Mouse (Mus musculus) midbrain, embryonic 15.5 days (tissue): ENCODE results near the gene Frmd4b. TPM values are rescaled to one million over a fixed set of nuclear protein-coding genes. Genes with fewer than 3 reads are reported as not detected.

Experiments
- ATAC-seq: fragments of 200-750 bp; cut with Nextera tagmentation; replicated peaks from 2 replicates; pipeline ENCODE4 v1.8.0; 2017; ENCODE audit warnings: moderate TSS enrichment
- H3K27ac ChIP-seq: fragments of 300-500 bp; sonication (generic); 2 replicates; pipeline ENCODE4 v1.5.1; 2015; ENCODE audit warnings: mild to moderate bottlenecking, inconsistent platforms
- H3K27me3 ChIP-seq: fragments of 300-500 bp; sonication (generic); replicated peaks from 2 replicates; pipeline ENCODE4 v1.6.1; 2015; ENCODE audit warnings: inconsistent platforms
- H3K36me3 ChIP-seq: fragments of 300-500 bp; sonication (generic); replicated peaks from 2 replicates; pipeline ENCODE4 v1.6.1; 2015; ENCODE audit warnings: inconsistent platforms
- H3K4me1 ChIP-seq: fragments of 300-500 bp; sonication (generic); 2 replicates; pipeline ENCODE4 v1.6.1; 2015; ENCODE audit warnings: inconsistent platforms
- H3K4me2 ChIP-seq: fragments of 300-500 bp; sonication (generic); 2 replicates; pipeline ENCODE4 v1.6.1; 2015; ENCODE audit warnings: inconsistent platforms, mild to moderate bottlenecking, moderate library complexity
- H3K4me3 ChIP-seq: fragments of 300-500 bp; sonication (generic); 2 replicates; pipeline ENCODE4 v1.5.1; 2015; ENCODE audit warnings: mild to moderate bottlenecking, inconsistent platforms
- H3K9ac ChIP-seq: fragments of 300-500 bp; sonication (generic); 2 replicates; pipeline ENCODE4 v1.6.1; 2015; ENCODE audit warnings: mild to moderate bottlenecking, inconsistent platforms
- H3K9me3 ChIP-seq: fragments of 300-500 bp; sonication (generic); 2 replicates; pipeline ENCODE4 v1.6.1; 2016; ENCODE audit warnings: inconsistent platforms
- WGBS: fragments of 180-500 bp; shearing (Covaris S2); methylation state at CpG from one replicate; pipeline ENCODE4 v1.1.7; 2015; ENCODE audit warnings: mixed read lengths; 5-methylcytosine and 5-hydroxymethylcytosine counted together
- polyA plus RNA-seq: library from polyadenylated mRNA; unstranded; fragments of >200 nt; fragmentation: Nextera tagmentation; extraction: Ambion mirVana; gene quantifications from 2 replicates; pipeline ENCODE4 v1.2.1, GENCODE M21; 2015

The Frmd4b gene
- polyA plus RNA-seq, 1 experiment from 2014 or later, result 19.9 TPM

DNA sequence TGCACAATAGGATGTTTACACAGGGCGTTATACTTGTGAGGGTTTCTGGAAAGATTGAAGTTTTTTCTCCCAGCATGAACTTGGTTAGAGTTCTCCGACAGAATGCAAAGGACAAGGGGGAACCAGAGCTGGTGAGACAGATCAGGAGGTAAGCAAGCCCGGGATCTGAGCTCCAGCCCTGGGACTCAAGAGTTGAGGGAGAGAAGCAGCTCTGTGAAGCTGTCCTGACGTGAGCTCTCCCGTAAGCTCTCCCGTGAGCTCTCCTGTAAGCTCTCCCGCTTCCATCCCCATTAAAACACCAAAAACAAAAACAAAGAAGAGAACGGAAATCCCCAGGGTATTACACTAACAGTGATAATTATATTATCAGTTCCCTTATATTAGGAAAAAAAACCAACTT lies 262.2 kb downstream of the Frmd4b start:
- Histone ChIP-seq H3K9ac (no peak overlapping the region), H3K27ac (no peak overlapping the region), H3K36me3 (no peaks in the 10 kb centered on the region), H3K9me3 (no peaks in the 10 kb centered on the region), H3K4me1 (peaks cover 29% of the 10 kb centered on the region), H3K4me3 (no peak overlapping the region), H3K4me2 (no peak overlapping the region), H3K27me3 (no peaks in the 10 kb centered on the region)
- WGBS, result 8% methylated on average over 8 of the region's 8 CpGs
- ATAC-seq, result no peak

DNA sequence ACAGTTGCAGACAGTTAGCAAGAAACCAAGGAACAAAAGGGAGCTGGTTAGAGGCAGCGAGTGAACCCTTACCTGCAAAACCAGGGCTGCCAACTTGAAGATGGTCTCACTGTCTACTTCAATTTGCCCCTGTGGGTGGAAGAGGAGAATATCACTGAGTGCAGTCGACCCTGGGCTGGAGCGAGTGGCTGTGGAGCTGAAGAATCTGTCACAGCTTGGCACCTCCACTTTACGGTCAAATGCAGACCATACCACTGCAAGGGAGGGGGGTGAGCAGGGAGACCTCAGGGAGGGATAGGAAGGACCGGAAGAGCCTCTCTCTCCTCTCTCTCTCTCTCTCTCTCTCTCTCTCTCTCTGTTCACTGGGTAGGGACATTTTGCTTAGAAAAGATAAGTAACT lies 263.4 kb downstream of the Frmd4b start:
- Histone ChIP-seq H3K4me2 (peak overlapping the region; percentile 17), H3K4me3 (no peak overlapping the region), H3K4me1 (peaks cover 34% of the 10 kb centered on the region), H3K9ac (no peak overlapping the region), H3K27me3 (no peaks in the 10 kb centered on the region), H3K27ac (no peak overlapping the region), H3K36me3 (no peaks in the 10 kb centered on the region), H3K9me3 (no peaks in the 10 kb centered on the region)
- 0 out of 2 replicates have a peak, but pooled peaks have one; percentile 42 for ATAC-seq
- WGBS, result 12% methylated on average over 5 of the region's 5 CpGs

DNA sequence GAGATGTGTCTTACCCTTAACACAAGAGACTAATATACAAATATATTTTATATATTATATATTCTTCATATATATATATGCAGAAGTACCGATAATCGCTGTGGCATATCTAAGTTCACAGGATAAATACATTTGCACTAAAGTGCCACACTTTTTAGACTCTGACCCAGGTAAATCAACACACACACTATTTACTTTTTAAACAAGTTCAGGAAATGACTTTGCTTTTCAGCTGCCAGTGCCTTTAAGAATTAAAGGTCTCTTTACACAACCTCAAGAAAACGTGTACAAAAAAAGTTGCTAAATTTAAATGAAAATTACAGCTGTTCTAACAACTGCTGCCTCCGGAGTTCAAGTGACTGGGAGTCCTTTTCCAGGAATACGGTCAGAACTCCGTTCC lies 264.0 kb downstream of the Frmd4b start:
- ATAC-seq, result no peak
- WGBS, result 40% methylated on average over 6 of the region's 6 CpGs
- Histone ChIP-seq H3K4me1 (peaks cover 34% of the 10 kb centered on the region), H3K9me3 (no peaks in the 10 kb centered on the region), H3K36me3 (no peaks in the 10 kb centered on the region), H3K27ac (no peak overlapping the region), H3K27me3 (no peaks in the 10 kb centered on the region), H3K4me2 (peak overlapping the region; percentile 17; the same call in 1 of the 2 replicates), H3K9ac (no peak overlapping the region), H3K4me3 (no peak overlapping the region)

- ATAC-seq, result no peak; the same call in 1 of the 2 replicates
- peaks cover 34% of the 10 kb centered on the region for H3K4me1 ChIP-seq
- WGBS, result 15% methylated on average over 10 of the region's 10 CpGs
Measured at GRCm38 (mm10) chr6:97352505-97353154, 264.7 kb downstream of the Frmd4b start.

GRCm38 (mm10) chr6:97349355-97350138 lies 267.8 kb downstream of the Frmd4b start:
- WGBS, result 38% methylated on average over 8 of the region's 8 CpGs
- H3K4me2 ChIP-seq, result no peak overlapping the region
- H3K4me1 ChIP-seq, result peaks cover 22% of the 10 kb centered on the region
- no peaks in the 10 kb centered on the region for H3K36me3 ChIP-seq
- no peaks in the 10 kb centered on the region for H3K27me3 ChIP-seq
- H3K4me3 ChIP-seq, result no peak overlapping the region
- H3K9ac ChIP-seq, result no peak overlapping the region
- ATAC-seq, result no peak
- no peaks in the 10 kb centered on the region for H3K9me3 ChIP-seq
- H3K27ac ChIP-seq, result no peak overlapping the region

More at GRCm38 (mm10) chr6:97352505-97353154, 264.7 kb downstream of the Frmd4b start:
- H3K27me3 ChIP-seq, result no peaks in the 10 kb centered on the region
- H3K4me2 ChIP-seq, result no peak overlapping the region; the same call in 1 of the 2 replicates
- H3K27ac ChIP-seq, result no peak overlapping the region
- no peaks in the 10 kb centered on the region for H3K36me3 ChIP-seq
- H3K9me3 ChIP-seq, result no peaks in the 10 kb centered on the region
- no peak overlapping the region for H3K9ac ChIP-seq
- no peak overlapping the region for H3K4me3 ChIP-seq

- Histone ChIP-seq H3K4me1 (0 out of 2 replicates have a peak, but pooled peaks cover 4% of the 10 kb centered on the region), H3K27ac (no peak overlapping the region), H3K9me3 (no peaks in the 10 kb centered on the region), H3K27me3 (no peaks in the 10 kb centered on the region), H3K9ac (no peak overlapping the region), H3K4me3 (no peak overlapping the region), H3K36me3 (no peaks in the 10 kb centered on the region), H3K4me2 (no peak overlapping the region)
- no peak for ATAC-seq
- WGBS, result 92% methylated on average over 1 of the region's 1 CpGs
Measured at GRCm38 (mm10) chr6:97346932-97347331, 270.4 kb downstream of the Frmd4b start.

DNA sequence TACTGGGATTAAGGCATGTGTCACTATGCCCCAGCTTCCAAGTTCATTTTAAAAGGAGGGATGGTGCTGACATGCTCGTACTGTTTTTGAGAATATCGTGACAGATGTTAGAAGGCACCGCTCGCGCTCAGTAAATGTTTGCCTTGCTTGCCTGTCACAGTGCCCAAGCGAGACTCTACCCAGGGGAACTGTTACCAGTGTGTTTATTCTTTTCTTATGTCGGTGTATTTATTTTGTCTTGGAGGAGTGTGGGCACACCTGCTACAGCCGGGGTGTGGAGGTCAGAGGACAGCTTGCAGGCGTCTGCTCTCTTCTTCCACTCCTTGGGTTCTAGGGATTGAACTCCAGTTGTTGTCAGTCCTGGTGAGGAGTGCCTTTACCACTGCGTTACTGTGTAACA lies 270.8 kb downstream of the Frmd4b start:
- Histone ChIP-seq H3K4me3 (no peak overlapping the region), H3K4me2 (no peak overlapping the region), H3K9ac (no peak overlapping the region), H3K9me3 (no peaks in the 10 kb centered on the region), H3K4me1 (0 out of 2 replicates have a peak, but pooled peaks cover 4% of the 10 kb centered on the region), H3K36me3 (no peaks in the 10 kb centered on the region), H3K27me3 (no peaks in the 10 kb centered on the region), H3K27ac (no peak overlapping the region)
- 74% methylated on average over 10 of the region's 10 CpGs for WGBS
- ATAC-seq, result no peak

GRCm38 (mm10) chr6:97345921-97346320 lies 271.4 kb downstream of the Frmd4b start:
- Histone ChIP-seq H3K27me3 (no peaks in the 10 kb centered on the region), H3K4me1 (0 out of 2 replicates have a peak, but pooled peaks cover 4% of the 10 kb centered on the region), H3K36me3 (no peaks in the 10 kb centered on the region), H3K4me2 (no peak overlapping the region), H3K27ac (no peak overlapping the region), H3K9me3 (no peaks in the 10 kb centered on the region), H3K9ac (no peak overlapping the region), H3K4me3 (no peak overlapping the region)
- no peak for ATAC-seq
- 89% methylated on average over 2 of the region's 2 CpGs for WGBS

DNA sequence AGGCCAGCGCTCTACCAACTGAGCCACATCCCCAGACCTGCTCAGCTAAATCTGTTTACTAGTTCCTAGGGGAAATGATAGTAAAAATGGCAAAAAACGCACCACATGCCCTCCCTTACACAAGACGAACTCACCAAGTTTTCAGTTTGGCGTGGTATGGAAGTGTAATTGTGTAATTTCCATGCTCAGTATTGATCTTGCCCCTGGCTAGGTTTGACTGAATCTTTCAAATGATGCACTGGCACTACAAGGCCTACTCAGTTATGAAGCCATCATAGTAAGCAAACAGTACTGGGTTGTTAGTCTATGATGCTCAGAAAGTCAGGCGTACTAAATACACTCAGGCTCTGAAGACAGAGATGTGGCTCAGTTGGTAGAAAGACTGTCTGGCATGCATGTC lies 275.2 kb downstream of the Frmd4b start:
- Histone ChIP-seq H3K4me1 (no peaks in the 10 kb centered on the region), H3K9me3 (no peaks in the 10 kb centered on the region), H3K4me3 (no peak overlapping the region), H3K9ac (no peak overlapping the region), H3K4me2 (no peak overlapping the region), H3K27ac (no peak overlapping the region), H3K27me3 (no peaks in the 10 kb centered on the region), H3K36me3 (no peaks in the 10 kb centered on the region)
- ATAC-seq, result no peak
- WGBS, result 91% methylated on average over 5 of the region's 5 CpGs

DNA sequence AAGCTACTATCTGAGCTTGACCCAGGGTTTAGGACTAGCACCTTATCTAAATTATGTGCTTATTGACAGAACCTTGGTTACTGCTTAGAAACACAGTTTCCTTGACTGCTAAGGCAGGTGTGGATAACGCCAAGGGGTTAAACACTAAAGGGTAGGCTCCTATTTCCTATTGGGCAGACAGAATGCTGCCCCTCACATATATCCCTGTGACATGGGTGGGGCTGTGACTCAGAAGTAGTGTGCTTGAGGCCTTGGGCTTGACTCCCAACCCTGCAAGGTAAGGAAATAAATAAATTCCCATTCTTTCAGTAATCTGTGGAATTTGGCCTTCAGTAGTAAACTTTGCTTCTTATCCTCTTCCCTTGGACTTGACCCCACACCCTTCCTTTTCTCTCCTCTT lies 275.7 kb downstream of the Frmd4b start:
- WGBS, result 91% methylated on average over 1 of the region's 1 CpGs

GRCm38 (mm10) chr6:97341148-97341547 lies 276.2 kb downstream of the Frmd4b start:
- Histone ChIP-seq H3K27me3 (no peaks in the 10 kb centered on the region), H3K4me3 (no peak overlapping the region), H3K9me3 (no peaks in the 10 kb centered on the region), H3K9ac (no peak overlapping the region), H3K4me1 (no peaks in the 10 kb centered on the region), H3K27ac (no peak overlapping the region), H3K4me2 (no peak overlapping the region), H3K36me3 (no peaks in the 10 kb centered on the region)
- ATAC-seq, result no peak
- 85% methylated on average over 3 of the region's 3 CpGs for WGBS

More for the DNA sequence above, 275.7 kb downstream of the Frmd4b start:
- H3K9ac ChIP-seq, result no peak overlapping the region
- H3K27me3 ChIP-seq, result no peaks in the 10 kb centered on the region
- no peaks in the 10 kb centered on the region for H3K36me3 ChIP-seq
- H3K4me1 ChIP-seq, result no peaks in the 10 kb centered on the region
- no peak overlapping the region for H3K4me3 ChIP-seq
- H3K4me2 ChIP-seq, result no peak overlapping the region
- no peaks in the 10 kb centered on the region for H3K9me3 ChIP-seq
- no peak overlapping the region for H3K27ac ChIP-seq
- no peak for ATAC-seq

DNA sequence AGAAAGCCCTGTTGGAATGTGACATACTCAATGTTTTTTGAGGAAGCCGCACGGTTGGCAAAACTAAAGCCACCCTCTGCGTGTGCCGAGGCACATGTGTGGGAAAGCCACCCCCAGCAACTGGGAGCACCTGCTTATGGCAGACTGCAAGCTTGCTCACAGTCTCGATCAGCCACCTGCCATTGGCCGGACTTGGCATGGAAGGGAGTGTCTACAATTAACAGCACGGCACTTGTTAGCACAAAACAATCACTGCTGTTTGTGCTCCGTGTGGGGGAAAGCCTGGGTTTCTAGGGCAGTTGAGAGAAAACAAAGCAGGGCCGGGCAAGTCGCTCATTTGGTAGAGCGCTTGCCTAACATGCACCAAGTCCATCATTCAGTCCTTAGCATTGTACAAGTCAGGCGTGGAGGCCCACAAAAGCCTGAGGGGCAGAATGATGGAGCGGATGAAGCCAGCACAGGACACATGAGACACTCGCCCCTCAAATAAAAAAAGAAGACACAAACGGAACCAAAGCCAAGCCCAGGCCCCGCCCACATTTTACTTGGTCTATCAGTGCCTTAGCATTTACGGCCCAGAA lies 277.0 kb downstream of the Frmd4b start:
- ATAC-seq, result no peak
- H3K36me3 ChIP-seq, result no peaks in the 10 kb centered on the region
- H3K9me3 ChIP-seq, result no peaks in the 10 kb centered on the region
- no peak overlapping the region for H3K27ac ChIP-seq
- H3K27me3 ChIP-seq, result no peaks in the 10 kb centered on the region
- no peak overlapping the region for H3K9ac ChIP-seq
- H3K4me3 ChIP-seq, result no peak overlapping the region
- H3K4me1 ChIP-seq, result no peaks in the 10 kb centered on the region
- 66% methylated on average over 17 of the region's 17 CpGs for WGBS
- no peak overlapping the region for H3K4me2 ChIP-seq
